Mouse (Mus musculus) retina, postnatal 1 day (tissue): ENCODE data around the gene Rpl31.

Experiments
- DNase-seq: peaks from one replicate; pipeline ENCODE4 v3.0.0-alpha.2; 2012

Rpl31 gene

DNA sequence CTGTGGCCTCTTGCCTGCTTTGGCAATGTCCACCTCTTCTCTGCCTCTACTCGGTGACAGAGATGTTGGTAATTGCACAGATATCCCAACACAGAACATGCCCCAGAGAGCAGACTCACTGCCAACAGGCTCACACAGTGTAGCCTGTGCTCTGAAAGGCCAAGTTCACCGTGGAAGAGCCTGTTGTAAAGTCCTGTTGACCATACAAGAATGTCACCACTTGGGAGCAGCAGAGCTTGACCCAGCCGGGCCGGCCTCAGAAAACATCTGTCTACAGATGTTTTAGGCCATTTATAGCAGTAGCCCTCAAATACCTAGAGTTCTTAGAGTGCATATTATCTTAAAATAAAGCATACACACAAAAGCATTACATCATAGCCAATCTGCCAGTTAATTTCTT, 39.5 kb downstream of the Rpl31 start:
- no peak for DNase-seq

DNA sequence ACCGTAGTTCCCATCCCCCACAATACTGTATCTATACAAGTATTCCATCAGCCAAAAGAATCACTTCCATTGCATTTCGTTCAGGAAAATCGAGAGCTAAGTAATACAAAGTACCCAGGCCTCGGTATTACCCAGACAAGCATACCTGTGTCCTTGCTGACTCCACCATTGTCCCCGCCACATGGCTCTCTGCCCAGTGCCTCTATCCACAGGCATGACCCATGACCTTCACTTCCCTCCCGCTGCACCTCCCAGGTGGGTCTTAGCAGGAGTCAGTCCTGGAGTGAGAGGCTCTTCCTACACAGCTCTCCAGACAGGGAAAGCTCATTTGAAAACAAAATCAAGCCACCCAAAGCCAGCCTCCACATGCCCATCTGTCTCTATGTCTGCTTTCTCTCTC, 40.5 kb downstream of the Rpl31 start:
- no peak for DNase-seq

DNA sequence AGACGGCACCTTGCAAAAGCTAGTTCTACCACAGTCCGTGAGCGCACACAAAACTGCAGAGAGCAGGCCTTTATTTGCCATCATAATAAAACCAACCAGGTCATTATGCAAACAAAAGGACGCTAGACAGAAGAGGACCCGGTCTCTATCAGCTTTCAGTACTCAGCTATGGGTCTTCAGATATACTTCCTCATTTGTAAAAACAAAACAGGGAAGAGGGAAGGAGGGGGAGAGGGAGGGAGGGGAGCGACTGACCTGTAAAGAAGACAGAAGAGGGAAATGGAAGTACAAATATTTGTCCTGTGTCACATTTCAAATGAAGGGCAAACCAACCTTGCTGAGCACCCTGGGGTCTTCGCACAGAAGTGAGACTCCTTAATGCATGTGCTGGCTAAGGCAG, 41.0 kb downstream of the Rpl31 start:
- DNase-seq = no peak

DNA sequence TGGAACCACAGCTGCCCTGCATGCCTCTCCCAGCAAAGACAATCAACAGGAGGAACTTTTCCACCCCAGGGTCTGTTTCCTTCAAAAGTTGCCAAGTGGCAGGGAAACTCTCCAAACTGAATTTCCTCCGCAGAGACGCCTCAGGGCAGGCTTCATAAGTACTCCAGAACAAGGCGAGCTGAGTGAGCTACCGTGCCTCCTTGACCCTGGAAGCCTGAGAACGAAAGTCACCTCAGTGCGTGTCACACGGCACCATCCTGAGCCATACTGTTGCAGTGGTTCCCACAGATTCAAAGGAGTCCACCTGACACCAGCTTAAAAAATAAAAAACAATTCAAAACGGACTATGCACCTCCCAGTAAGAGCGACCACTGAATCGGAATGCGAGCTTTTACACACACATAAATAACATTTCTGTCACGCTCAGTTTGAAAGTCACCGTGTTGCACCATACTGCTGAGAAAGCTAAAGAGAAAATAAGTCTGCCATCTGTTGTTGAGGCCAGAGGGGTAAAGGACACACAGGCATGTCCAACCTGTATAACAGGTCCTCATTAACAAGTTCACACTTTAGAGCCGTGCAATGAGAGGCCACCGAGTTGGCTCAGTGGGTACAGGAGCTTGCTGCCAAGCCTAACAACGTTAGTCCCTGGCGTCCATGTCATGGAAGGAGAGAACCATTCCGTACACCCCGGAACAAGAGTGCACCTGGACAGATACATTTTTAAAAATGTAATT, 42.6 kb downstream of the Rpl31 start:
- DNase-seq = no peak

DNA sequence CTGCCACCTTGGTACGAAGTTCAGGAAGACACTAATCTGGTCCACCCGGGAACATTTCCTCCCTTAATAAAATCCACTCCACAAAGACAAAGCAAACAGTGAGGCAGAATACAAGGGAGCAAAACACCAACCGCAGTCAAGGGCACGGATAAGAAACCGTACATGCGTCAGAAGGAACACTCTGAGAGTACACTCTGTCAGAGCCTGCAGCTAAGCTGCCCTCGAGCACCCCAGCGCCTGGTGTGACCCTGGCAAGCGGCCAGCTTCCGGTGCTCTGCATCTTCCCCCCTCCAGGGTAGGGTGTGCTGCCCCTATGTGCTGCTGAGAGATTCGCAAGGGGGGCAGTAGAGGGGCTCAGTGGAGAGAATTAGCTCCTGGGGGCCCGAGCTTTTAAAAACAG, 50.2 kb downstream of the Rpl31 start:
- peak; percentile 70 for DNase-seq

DNA sequence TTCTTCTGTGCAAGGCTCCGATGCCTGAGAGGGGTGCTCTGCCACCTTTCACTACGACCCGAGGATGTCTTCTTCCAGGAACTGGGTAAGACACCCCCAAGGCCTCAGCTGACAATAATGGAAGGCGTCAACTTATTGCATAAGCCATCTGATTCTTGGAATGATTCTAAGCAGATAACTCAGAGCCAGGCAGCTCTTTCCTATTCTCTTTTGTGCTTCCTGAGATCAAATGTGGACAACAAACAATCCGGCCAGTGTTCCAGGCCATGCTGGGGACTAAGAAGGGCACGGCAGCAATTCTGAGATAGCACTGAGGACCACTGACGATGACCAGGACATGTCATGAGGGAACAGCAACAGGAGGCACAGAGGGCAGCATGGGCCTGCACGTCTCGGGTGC, 51.2 kb downstream of the Rpl31 start:
- no peak for DNase-seq

DNA sequence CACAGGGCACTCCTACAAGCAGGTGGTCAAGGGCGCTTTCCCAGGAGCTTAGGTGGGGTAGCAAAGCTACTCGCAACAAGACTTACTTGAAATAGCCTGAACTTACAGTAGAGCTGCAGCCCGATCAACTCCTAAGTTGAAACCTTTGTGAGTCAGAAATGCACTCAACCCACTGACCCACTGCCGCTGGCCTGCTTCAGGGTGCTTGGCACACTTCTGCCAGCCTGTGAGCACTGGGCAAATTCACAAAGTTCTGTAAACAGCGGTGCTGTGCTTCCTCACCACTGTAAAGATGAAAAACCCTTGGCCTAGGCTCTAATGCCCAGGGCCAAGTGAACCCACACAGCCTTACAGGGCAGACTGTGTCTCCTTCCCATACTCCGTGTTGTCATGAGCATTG, 53.3 kb downstream of the Rpl31 start:
- no peak for DNase-seq
